Mouse (Mus musculus) midbrain, embryonic 16.5 days (tissue): ENCODE data around the gene Dnm1. TPM values are rescaled to one million over a fixed set of nuclear protein-coding genes. Genes with fewer than 3 reads are reported as not detected.

ENCODE experiments used
- ATAC-seq: fragments of 200-750 bp; cut with Nextera tagmentation; 2 replicates; pipeline ENCODE4 v1.8.0; 2017; ENCODE audit warnings: moderate TSS enrichment
- H3K27ac ChIP-seq: fragments of 300-500 bp; sonication (generic); 2 replicates; pipeline ENCODE4 v1.5.1; 2014; ENCODE audit warnings: mild to moderate bottlenecking, low read length, mixed read lengths
- H3K27me3 ChIP-seq: fragments of 300-500 bp; sonication (generic); 2 replicates; pipeline ENCODE4 v1.6.1; 2014; ENCODE audit warnings: low read depth, low read length, mixed read lengths; ENCODE audit not compliant: control insufficient read depth, insufficient read depth
- H3K36me3 ChIP-seq: fragments of 300-500 bp; sonication (generic); 2 replicates; pipeline ENCODE4 v1.6.1; 2014; ENCODE audit warnings: mild to moderate bottlenecking, low read length, moderate library complexity, mixed read lengths; ENCODE audit not compliant: control insufficient read depth, insufficient read depth
- H3K4me1 ChIP-seq: fragments of 300-500 bp; sonication (generic); 2 replicates; pipeline ENCODE4 v1.6.1; 2014; ENCODE audit warnings: mild to moderate bottlenecking, low read length, mixed read lengths; ENCODE audit not compliant: control insufficient read depth, insufficient read depth
- H3K4me2 ChIP-seq: fragments of 300-500 bp; sonication (generic); 2 replicates; pipeline ENCODE4 v1.6.1; 2014; ENCODE audit warnings: mild to moderate bottlenecking, low read length, mixed read lengths
- H3K4me3 ChIP-seq: fragments of 300-500 bp; sonication (generic); 2 replicates; pipeline ENCODE4 v1.5.1; 2014; ENCODE audit warnings: low read depth, mild to moderate bottlenecking, low read length, moderate library complexity, mixed read lengths
- H3K9ac ChIP-seq: fragments of 300-500 bp; sonication (generic); 2 replicates; pipeline ENCODE4 v1.6.1; 2014; ENCODE audit warnings: low read depth, low read length, mixed read lengths
- H3K9me3 ChIP-seq: fragments of 300-500 bp; sonication (generic); replicated peaks from 2 replicates; pipeline ENCODE4 v1.6.1; 2014; ENCODE audit warnings: mild to moderate bottlenecking, low read length, mixed read lengths; ENCODE audit not compliant: control insufficient read depth, poor library complexity, severe bottlenecking
- WGBS: fragments of 180-500 bp; shearing (Covaris S2); extraction: QIAGEN DNeasy Blood & Tissue Kit; methylation state at CpG from one replicate; pipeline ENCODE4 v1.1.7; 2014; 5-methylcytosine and 5-hydroxymethylcytosine counted together
- polyA plus RNA-seq: library from polyadenylated mRNA; unstranded; fragments of >200 nt; fragmentation: Nextera tagmentation; extraction: Ambion mirVana; gene quantifications from 2 replicates; pipeline ENCODE4 v1.2.1, GENCODE M21; 2015

Gene Dnm1
- polyA plus RNA-seq, 1 experiment from 2014 or later = 66.3 TPM

- no peak overlapping the region for H3K27ac ChIP-seq
- 81% methylated on average over 10 of the region's 10 CpGs for WGBS
- no peaks in the 10 kb centered on the region for H3K27me3 ChIP-seq
- no peaks in the 10 kb centered on the region for H3K36me3 ChIP-seq
- H3K4me2 ChIP-seq = no peak overlapping the region
- ATAC-seq = no peak
- no peak overlapping the region for H3K4me3 ChIP-seq
- H3K4me1 ChIP-seq = peaks cover 13% of the 10 kb centered on the region
- no peak overlapping the region for H3K9ac ChIP-seq
- no peaks in the 10 kb centered on the region for H3K9me3 ChIP-seq
These were observed 3.1 kb upstream of the Dnm1 start for GRCm38 (mm10) chr2:32356216-32356615.

- no peak overlapping the region for H3K27ac ChIP-seq
- H3K4me2 ChIP-seq = no peak overlapping the region
- no peak for ATAC-seq
- no peaks in the 10 kb centered on the region for H3K36me3 ChIP-seq
- no peaks in the 10 kb centered on the region for H3K27me3 ChIP-seq
- no peak overlapping the region for H3K9ac ChIP-seq
- H3K9me3 ChIP-seq = no peaks in the 10 kb centered on the region
- 92% methylated on average over 3 of the region's 3 CpGs for WGBS
- H3K4me3 ChIP-seq = no peak overlapping the region
- peaks cover 24% of the 10 kb centered on the region for H3K4me1 ChIP-seq
These were observed 1.3 kb upstream of the Dnm1 start for GRCm38 (mm10) chr2:32354336-32354895.

- Histone ChIP-seq H3K9ac (peak overlapping the region; percentile 92), H3K4me2 (peak overlapping the region; percentile 69), H3K4me3 (peak overlapping the region; percentile 78; the same call in 1 of the 2 replicates), H3K4me1 (peaks cover 24% of the 10 kb centered on the region), H3K9me3 (no peaks in the 10 kb centered on the region), H3K27me3 (no peaks in the 10 kb centered on the region), H3K27ac (no peak overlapping the region; the same call in 1 of the 2 replicates), H3K36me3 (no peaks in the 10 kb centered on the region)
- WGBS = 76% methylated on average over 6 of the region's 6 CpGs
- ATAC-seq = no peak
These were observed 698 bp upstream of the Dnm1 start for GRCm38 (mm10) chr2:32353836-32354235.

GRCm38 (mm10) chr2:32352151-32353006 lies 759 bp downstream of the Dnm1 start, which contains the start of gene Ciz1:
Ciz1 (plus strand) TSS chr2:32352327.
- Histone ChIP-seq H3K4me1 (peaks cover 24% of the 10 kb centered on the region), H3K27me3 (no peaks in the 10 kb centered on the region), H3K4me3 (peak within 1 kb of the TSS; percentile 78), H3K27ac (peak within 1 kb of the TSS; percentile 98), H3K9me3 (no peaks in the 10 kb centered on the region), H3K9ac (peak within 1 kb of the TSS; percentile 92), H3K4me2 (peak within 1 kb of the TSS; percentile 69), H3K36me3 (no peaks in the 10 kb centered on the region)
- peak; percentile 73 for ATAC-seq
- under 1% methylated on average over 42 of the region's 52 CpGs for WGBS

- H3K9ac ChIP-seq = peak overlapping the region; percentile 92
- ATAC-seq = no peak; the same call in 1 of the 2 replicates
- H3K4me1 ChIP-seq = peaks cover 24% of the 10 kb centered on the region
These were observed 1.6 kb downstream of the Dnm1 start for GRCm38 (mm10) chr2:32351471-32351961.

GRCm38 (mm10) chr2:32350471-32351051 lies 2.6 kb downstream of the Dnm1 start:
- Histone ChIP-seq H3K4me1 (peaks cover 24% of the 10 kb centered on the region), H3K27me3 (no peaks in the 10 kb centered on the region), H3K9me3 (no peaks in the 10 kb centered on the region), H3K36me3 (no peaks in the 10 kb centered on the region), H3K4me2 (peak overlapping the region; percentile 69), H3K27ac (no peak overlapping the region), H3K9ac (peak overlapping the region; percentile 92; the same call in 1 of the 2 replicates), H3K4me3 (peak overlapping the region; percentile 78; the same call in 1 of the 2 replicates)
- 58% methylated on average over 13 of the region's 13 CpGs for WGBS
- ATAC-seq = no peak

More at GRCm38 (mm10) chr2:32351471-32351961, 1.6 kb downstream of the Dnm1 start:
- peak overlapping the region; percentile 69 for H3K4me2 ChIP-seq
- H3K27me3 ChIP-seq = no peaks in the 10 kb centered on the region
- H3K4me3 ChIP-seq = peak overlapping the region; percentile 78
- no peaks in the 10 kb centered on the region for H3K36me3 ChIP-seq
- no peaks in the 10 kb centered on the region for H3K9me3 ChIP-seq
- H3K27ac ChIP-seq = peak overlapping the region; percentile 98
- 44% methylated on average over 9 of the region's 9 CpGs for WGBS

- Histone ChIP-seq H3K9me3 (no peaks in the 10 kb centered on the region), H3K36me3 (no peaks in the 10 kb centered on the region), H3K4me1 (peaks cover 24% of the 10 kb centered on the region), H3K27ac (no peak overlapping the region), H3K27me3 (no peaks in the 10 kb centered on the region), H3K4me2 (no peak overlapping the region), H3K4me3 (no peak overlapping the region), H3K9ac (no peak overlapping the region)
- ATAC-seq = no peak
- WGBS = 74% methylated on average over 8 of the region's 8 CpGs
These were observed 3.4 kb downstream of the Dnm1 start for GRCm38 (mm10) chr2:32349625-32350255.

GRCm38 (mm10) chr2:32348311-32348710 lies 4.8 kb downstream of the Dnm1 start:
- 87% methylated on average over 11 of the region's 11 CpGs for WGBS
- H3K27me3 ChIP-seq = no peaks in the 10 kb centered on the region
- H3K9me3 ChIP-seq = no peaks in the 10 kb centered on the region
- no peak overlapping the region for H3K4me3 ChIP-seq
- no peak for ATAC-seq
- no peak overlapping the region for H3K9ac ChIP-seq
- H3K4me2 ChIP-seq = no peak overlapping the region
- H3K27ac ChIP-seq = no peak overlapping the region
- peaks cover 20% of the 10 kb centered on the region for H3K4me1 ChIP-seq
- no peaks in the 10 kb centered on the region for H3K36me3 ChIP-seq
